Mouse (Mus musculus) CH12.LX (cell line): ENCODE data around the gene Asb13. TPM values are rescaled to one million over a fixed set of nuclear protein-coding genes. Genes with fewer than 3 reads are reported as not detected.

ENCODE experiments used
- DNase-seq: peaks from one replicate; pipeline ENCODE4 v3.0.0-alpha.2; 2013; ENCODE audit errors: extremely low read depth
- H3K27ac ChIP-seq: 2 replicates; pipeline ENCODE4 v1.5.1; 2012; ENCODE audit warnings: low read depth, mild to moderate bottlenecking, control low read depth, moderate library complexity; ENCODE audit not compliant: insufficient read depth
- H3K27me3 ChIP-seq: replicated peaks from 2 replicates; pipeline ENCODE3; 2012; ENCODE audit warnings: inconsistent platforms
- H3K36me3 ChIP-seq, 2 experiments: replicated peaks in 1 of 2; 2 replicates each; pipeline versions ENCODE3 to v1.6.1; 2012; ENCODE audit warnings: inconsistent platforms in 1 of 2, low read length in 1 of 2, mild to moderate bottlenecking in 1 of 2, mixed read lengths in 1 of 2, moderate library complexity in 1 of 2; ENCODE audit not compliant: control insufficient read depth in 1 of 2, insufficient read depth in 1 of 2
- H3K4me1 ChIP-seq, 2 experiments: 2 replicates each; pipeline ENCODE4 v1.6.1; 2012; ENCODE audit warnings: inconsistent platforms in 1 of 2, moderate library complexity in 1 of 2; ENCODE audit not compliant: insufficient read depth in 2 of 2, control insufficient read depth in 1 of 2
- H3K4me2 ChIP-seq: 2 replicates; pipeline ENCODE4 v1.6.1; 2012; ENCODE audit warnings: low read depth, mild to moderate bottlenecking, control low read depth; ENCODE audit not compliant: poor library complexity, insufficient read depth, severe bottlenecking
- H3K4me3 ChIP-seq, 3 experiments: fragments of 150-350 bp in 1 of 3; sonication (generic) in 1 of 3; replicated peaks in 1 of 3; 2 replicates each; pipeline versions ENCODE3 to v1.5.1; 2011 to 2012; ENCODE audit warnings: low read depth in 2 of 3, low read length in 2 of 3, mild to moderate bottlenecking in 2 of 3, moderate library complexity in 2 of 3, control low read depth in 1 of 3, improper control_type of control experiment in 1 of 3, inconsistent platforms in 1 of 3, mixed read lengths in 1 of 3; ENCODE audit not compliant: poor library complexity in 1 of 3
- H3K79me2 ChIP-seq: replicated peaks from 2 replicates; pipeline ENCODE4 v1.6.1; 2012; ENCODE audit warnings: mild to moderate bottlenecking, moderate library complexity; ENCODE audit not compliant: control insufficient read depth, poor library complexity, insufficient read depth, severe bottlenecking; ENCODE audit errors: extremely low read depth
- H3K9ac ChIP-seq: 2 replicates; pipeline ENCODE4 v1.6.1; 2012; ENCODE audit warnings: low read depth, mild to moderate bottlenecking, control low read depth, moderate library complexity; ENCODE audit not compliant: insufficient read depth
- H3K9me3 ChIP-seq: replicated peaks from 2 replicates; pipeline ENCODE3; 2012; ENCODE audit warnings: low read length, inconsistent platforms, mixed read lengths
- BHLHE40 ChIP-seq: IDR thresholded peaks from 2 replicates; pipeline ENCODE4 v1.6.1; 2011; ENCODE audit warnings: mild to moderate bottlenecking, low read depth, low read length, improper control_type of control experiment
- CHD1 ChIP-seq: IDR thresholded peaks from 2 replicates; pipeline ENCODE4 v1.6.1; 2012; ENCODE audit warnings: low read depth, low read length, improper control_type of control experiment, inconsistent platforms
- CHD2 ChIP-seq: IDR thresholded peaks from 2 replicates; pipeline ENCODE4 v1.6.1; 2011; ENCODE audit warnings: low read length, improper control_type of control experiment
- CTCF ChIP-seq, 2 experiments: IDR thresholded peaks in 1 of 2; conservative IDR thresholded peaks in 1 of 2; 2 replicates each; pipeline ENCODE4 v1.5.1; 2011 to 2012; ENCODE audit warnings: low read depth in 2 of 2, low read length in 2 of 2, improper control_type of control experiment in 1 of 2, inconsistent platforms in 1 of 2, mild to moderate bottlenecking in 1 of 2, moderate library complexity in 1 of 2
- ELF1 ChIP-seq: IDR thresholded peaks from 2 replicates; pipeline ENCODE4 v1.6.1; 2014; ENCODE audit warnings: low read depth, mild to moderate bottlenecking, inconsistent platforms, low read length, improper control_type of control experiment
- EP300 ChIP-seq: IDR thresholded peaks from 2 replicates; pipeline ENCODE4 v1.6.1; 2011; ENCODE audit warnings: low read length, improper control_type of control experiment
- ETS1 ChIP-seq: conservative IDR thresholded peaks from 2 replicates; pipeline ENCODE4 v1.6.1; 2012; ENCODE audit warnings: low read depth, mild to moderate bottlenecking, inconsistent platforms, low read length, improper control_type of control experiment, moderate library complexity
- GABPA ChIP-seq: IDR thresholded peaks from 2 replicates; pipeline ENCODE4 v1.6.1; 2012; ENCODE audit warnings: low read depth, low read length, improper control_type of control experiment, inconsistent platforms; ENCODE audit not compliant: insufficient replicate concordance
- HCFC1 ChIP-seq: IDR thresholded peaks from 2 replicates; pipeline ENCODE4 v1.6.1; 2012; ENCODE audit warnings: low read depth, mild to moderate bottlenecking, inconsistent platforms, low read length, improper control_type of control experiment
- JUND ChIP-seq: conservative IDR thresholded peaks from 2 replicates; pipeline ENCODE4 v1.6.1; 2011; ENCODE audit warnings: low read depth, low read length, improper control_type of control experiment
- KAT2A ChIP-seq: IDR thresholded peaks from 2 replicates; pipeline ENCODE4 v1.6.1; 2012; ENCODE audit warnings: low read length, improper control_type of control experiment, inconsistent platforms; ENCODE audit not compliant: insufficient replicate concordance
- MAX ChIP-seq: IDR thresholded peaks from 2 replicates; pipeline ENCODE4 v1.6.1; 2011; ENCODE audit warnings: low read length, improper control_type of control experiment
- MAZ ChIP-seq: IDR thresholded peaks from 2 replicates; pipeline ENCODE4 v1.6.1; 2012; ENCODE audit warnings: low read depth, mild to moderate bottlenecking, inconsistent platforms, low read length, improper control_type of control experiment, moderate library complexity
- MEF2A ChIP-seq: IDR thresholded peaks from 2 replicates; pipeline ENCODE4 v1.6.1; 2014; ENCODE audit warnings: low read depth, mild to moderate bottlenecking, inconsistent platforms, low read length, improper control_type of control experiment, borderline replicate concordance
- MXI1 ChIP-seq: IDR thresholded peaks from 2 replicates; pipeline ENCODE4 v1.6.1; 2011; ENCODE audit warnings: mild to moderate bottlenecking, low read depth, low read length, improper control_type of control experiment
- MYC ChIP-seq: IDR thresholded peaks from 2 replicates; pipeline ENCODE4 v1.6.1; 2011; ENCODE audit warnings: low read depth, mild to moderate bottlenecking, improper control_type of control experiment, low read length
- NELFE ChIP-seq: IDR thresholded peaks from 2 replicates; pipeline ENCODE4 v1.6.1; 2011; ENCODE audit warnings: low read depth, low read length, improper control_type of control experiment
- PAX5 ChIP-seq: IDR thresholded peaks from 2 replicates; pipeline ENCODE4 v1.6.1; 2012; ENCODE audit warnings: low read length, inconsistent platforms, mixed read lengths
- POLR2A ChIP-seq: IDR thresholded peaks from 2 replicates; pipeline ENCODE4 v1.6.1; 2011; ENCODE audit warnings: low read depth, mild to moderate bottlenecking, improper control_type of control experiment, low read length
- POLR2AphosphoS2 ChIP-seq: IDR thresholded peaks from 2 replicates; pipeline ENCODE4 v1.6.1; 2011; ENCODE audit warnings: low read depth, low read length, improper control_type of control experiment
- RAD21 ChIP-seq: IDR thresholded peaks from 2 replicates; pipeline ENCODE4 v1.6.1; 2011; ENCODE audit warnings: low read depth, mild to moderate bottlenecking, low read length, improper control_type of control experiment, moderate library complexity
- SMC3 ChIP-seq: IDR thresholded peaks from 2 replicates; pipeline ENCODE4 v1.6.1; 2011; ENCODE audit warnings: low read depth, low read length, improper control_type of control experiment
- TBP ChIP-seq: conservative IDR thresholded peaks from 2 replicates; pipeline ENCODE4 v1.6.1; 2011; ENCODE audit warnings: low read depth, low read length, improper control_type of control experiment
- TCF12 ChIP-seq: IDR thresholded peaks from 2 replicates; pipeline ENCODE4 v1.6.1; 2014; ENCODE audit warnings: low read depth, mild to moderate bottlenecking, inconsistent platforms, low read length, improper control_type of control experiment
- UBTF ChIP-seq: IDR thresholded peaks from 2 replicates; pipeline ENCODE4 v1.6.1; 2012; ENCODE audit warnings: low read depth, mild to moderate bottlenecking, inconsistent platforms, low read length, improper control_type of control experiment, moderate library complexity
- USF1 ChIP-seq: IDR thresholded peaks from 2 replicates; pipeline ENCODE4 v1.6.1; 2014; ENCODE audit warnings: low read depth, mild to moderate bottlenecking, inconsistent platforms, low read length, improper control_type of control experiment
- ZC3H11A ChIP-seq: IDR thresholded peaks from 2 replicates; pipeline ENCODE4 v1.6.1; 2012; ENCODE audit warnings: low read depth, mild to moderate bottlenecking, inconsistent platforms, low read length, improper control_type of control experiment
- ZKSCAN1 ChIP-seq: IDR thresholded peaks from 2 replicates; pipeline ENCODE4 v1.6.1; 2012; ENCODE audit warnings: low read depth, inconsistent platforms, low read length, improper control_type of control experiment, borderline replicate concordance
- ZMIZ1 ChIP-seq: IDR thresholded peaks from 2 replicates; pipeline ENCODE4 v1.6.1; 2012; ENCODE audit warnings: low read depth, mild to moderate bottlenecking, inconsistent platforms, low read length, improper control_type of control experiment
- ZNF384 ChIP-seq: IDR thresholded peaks from 2 replicates; pipeline ENCODE4 v1.6.1; 2012; ENCODE audit warnings: low read depth, low read length, improper control_type of control experiment, inconsistent platforms
- dilution Hi-C: fragments of 300-500 bp; cut with MboI; formaldehyde crosslinking; loops from 2 replicates; pipeline ENCODE4 v1.14.3; 2020; ENCODE audit warnings: low sequenced_read_pairs; ENCODE audit not compliant: extremely low pct_unique_long_range_greater_than_20kb, extremely low pct_ligation_motif_present
- in situ Hi-C: fragments of 300-500 bp; cut with MboI; formaldehyde crosslinking; loops from 3 replicates; pipeline ENCODE4 v1.14.3; 2019; ENCODE audit warnings: low sequenced_read_pairs, low pct_ligation_motif_present, low pct_unique_long_range_greater_than_20kb, mixed read lengths
- polyA plus RNA-seq: library from polyadenylated mRNA; unstranded; fragments of >175 nt; gene quantifications from 2 replicates; pipeline ENCODE4 v1.2.1, GENCODE M21; 2012; ENCODE audit warnings: low read depth; ENCODE audit not compliant: insufficient read length
- total RNA-seq, 2 experiments: library from RNA; depleted of rRNA; stranded (reverse); fragments of 300-350 nt in 1 of 2; fragments of >200 nt in 1 of 2; gene quantifications; 2 replicates each; pipeline ENCODE4 v1.2.3; 2012 to 2014

Gene Asb13
- total and polyA plus RNA-seq, 3 experiments = 0.78 to 2.0 (median 1.4) TPM

DNA sequence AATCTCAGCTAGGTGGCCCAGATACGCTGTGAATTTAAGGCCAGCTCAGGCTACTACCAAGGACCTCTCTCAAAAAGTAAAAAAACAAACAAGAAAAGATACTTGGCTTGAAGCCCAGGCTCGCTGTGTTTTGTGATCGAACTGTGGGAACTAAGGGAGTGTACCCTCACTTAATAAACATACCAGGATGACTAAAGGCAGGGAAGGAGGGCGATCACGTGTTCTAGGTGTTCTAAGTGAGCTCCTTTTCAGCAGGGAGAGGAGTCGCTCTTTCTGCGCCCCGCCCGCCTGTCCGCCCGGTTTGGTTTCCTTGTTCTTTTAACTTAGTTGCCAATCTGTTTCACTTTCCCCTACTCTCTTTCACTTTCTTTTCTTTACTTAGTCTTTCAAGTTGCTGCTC lies 3.0 kb downstream of the Asb13 start (continued):
- TF ChIP-seq MYC = peak; percentile 16; the same call in 1 of the 2 replicates
- TF ChIP-seq BHLHE40 = peak; percentile 84
- peak; percentile 75 for TF ChIP-seq MAX
- TF ChIP-seq ZKSCAN1 = no peak
- no peak for TF ChIP-seq TBP
- TF ChIP-seq USF1 = peak; percentile 79

DNA sequence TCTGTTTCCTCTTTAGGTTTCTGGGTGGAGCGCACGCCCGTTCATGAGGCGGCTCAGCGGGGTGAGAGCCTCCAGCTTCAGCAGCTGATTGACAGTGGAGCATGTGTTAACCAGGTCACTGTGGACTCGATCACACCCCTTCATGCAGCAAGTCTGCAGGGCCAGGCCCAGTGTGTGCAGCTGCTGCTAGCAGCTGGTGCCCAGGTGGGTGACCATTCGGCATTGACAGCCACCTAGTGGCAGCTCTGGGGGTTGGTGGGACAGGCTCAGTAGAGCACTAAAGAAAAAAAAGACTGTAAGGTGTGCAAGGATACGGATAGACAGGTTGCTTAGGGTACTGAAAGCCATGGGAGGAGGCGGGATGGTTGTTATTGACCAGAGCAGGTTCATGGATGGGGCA lies 8.2 kb downstream of the Asb13 start:
- peaks cover 3% of the 10 kb centered on the region for H3K9me3 ChIP-seq
- in situ Hi-C loops (loop anchor here (10.0 kb wide), 1 partner anchor 227 kb away; no protein-coding TSS in a partner anchor), dilution Hi-C loops (no loop called here)
- H3K27me3 ChIP-seq = no peaks in the 10 kb centered on the region
- peaks cover 0 to 3% of the 10 kb centered on the region in 2 experiments; a peak in 1 of 4 replicates for H3K4me1 ChIP-seq
- H3K79me2 ChIP-seq = no peaks in the 10 kb centered on the region
- H3K27ac ChIP-seq = no peak overlapping the region
- DNase-seq = peak; percentile 50
- no peak overlapping the region for H3K4me3 ChIP-seq
- TF ChIP-seq CHD2 (no peak), GABPA (no peak), POLR2A (no peak), ZMIZ1 (no peak), UBTF (no peak), ELF1 (no peak), ETS1 (no peak), CTCF (conservative IDR thresholded peaks at IDR 0.05 in 1 of 2, IDR thresholded peaks at IDR 0.05 in 1 of 2; ENCODE audit: low read depth in 2 of 2, low read length in 2 of 2) (peak; percentile 27 to 87; a peak in 3 of 4 replicates), TCF12 (peak; percentile 36; the same call in 1 of the 2 replicates), CHD1 (no peak), EP300 (no peak), ZC3H11A (no peak; the same call in 1 of the 2 replicates), HCFC1 (no peak), KAT2A (no peak), PAX5 (no peak), MAX (no peak), MAZ (no peak), MXI1 (no peak), MEF2A (no peak), ZNF384 (peak; percentile 39; the same call in 1 of the 2 replicates), JUND (no peak), MYC (no peak), POLR2AphosphoS2 (no peak), SMC3 (peak; percentile 88), BHLHE40 (no peak), NELFE (no peak), RAD21 (peak; percentile 74)
- H3K9ac ChIP-seq = no peak overlapping the region
- no peak overlapping the region for H3K4me2 ChIP-seq
- peaks cover 0 to 1% of the 10 kb centered on the region in 2 experiments for H3K36me3 ChIP-seq
